Mouse (Mus musculus): ENCODE results near the gene Ak9. TPM values are rescaled to one million over a fixed set of nuclear protein-coding genes. Genes with fewer than 3 reads are reported as not detected.
"Not testable (repeated sequence)": the region's sequence is repeated elsewhere in the genome, so short reads cannot be mapped to it uniquely, and the experiment has no call there.

Ak9 gene
- polyA plus RNA-seq, 1 experiment: 0.06 TPM

- no peak overlapping the region for H3K27ac ChIP-seq (ENCODE audit: insufficient read depth, low read length)
- H3K4me3 ChIP-seq (ENCODE audit: insufficient read depth, low read length): no peak overlapping the region
- TF ChIP-seq CTCF (IDR thresholded peaks at IDR 0.05; ENCODE audit: extremely low read depth, insufficient read depth, low read length): no peak
- TF ChIP-seq POLR2A (IDR thresholded peaks at IDR 0.05; ENCODE audit: extremely low read depth, insufficient read depth, low read length): no peak
- no peaks in the 10 kb centered on the region for H3K4me1 ChIP-seq (ENCODE audit: control insufficient read depth, insufficient read depth, low read length)
These were observed 99.6 kb downstream of the Ak9 start for GRCm38 (mm10) chr10:41403364-41403763.

- no peak overlapping the region for H3K4me3 ChIP-seq (ENCODE audit: insufficient read depth, low read length)
- TF ChIP-seq POLR2A (IDR thresholded peaks at IDR 0.05; ENCODE audit: extremely low read depth, insufficient read depth, low read length): no peak
- peak; percentile 57 for TF ChIP-seq CTCF (IDR thresholded peaks at IDR 0.05; ENCODE audit: extremely low read depth, insufficient read depth, low read length)
- H3K27ac ChIP-seq (ENCODE audit: insufficient read depth, low read length): no peak overlapping the region
- H3K4me1 ChIP-seq (ENCODE audit: control insufficient read depth, insufficient read depth, low read length): no peaks in the 10 kb centered on the region
These were observed 100.3 kb downstream of the Ak9 start for GRCm38 (mm10) chr10:41403893-41404612.

GRCm38 (mm10) chr10:41410176-41410575, 106.4 kb downstream of the Ak9 start:
- not testable (repeated sequence) for H3K4me3 ChIP-seq (ENCODE audit: insufficient read depth, low read length); H3K27ac ChIP-seq (ENCODE audit: insufficient read depth, low read length); H3K4me1 ChIP-seq (ENCODE audit: control insufficient read depth, insufficient read depth, low read length)

GRCm38 (mm10) chr10:41410821-41411220, 107.0 kb downstream of the Ak9 start:
- not testable (repeated sequence) for H3K4me1 ChIP-seq (ENCODE audit: control insufficient read depth, insufficient read depth, low read length); H3K27ac ChIP-seq (ENCODE audit: insufficient read depth, low read length); H3K4me3 ChIP-seq (ENCODE audit: insufficient read depth, low read length)

- H3K4me1 ChIP-seq (ENCODE audit: control insufficient read depth, insufficient read depth, low read length): not testable (repeated sequence)
These were observed 109.7 kb downstream of the Ak9 start for GRCm38 (mm10) chr10:41413471-41413870.

GRCm38 (mm10) chr10:41415368-41415767, 111.6 kb downstream of the Ak9 start:
- H3K27ac ChIP-seq (ENCODE audit: insufficient read depth, low read length): not testable (repeated sequence)

More at GRCm38 (mm10) chr10:41413471-41413870, 109.7 kb downstream of the Ak9 start:
- not testable (repeated sequence) for H3K27ac ChIP-seq (ENCODE audit: insufficient read depth, low read length); H3K4me3 ChIP-seq (ENCODE audit: insufficient read depth, low read length)

GRCm38 (mm10) chr10:41420496-41421200, 116.9 kb downstream of the Ak9 start:
- Histone ChIP-seq H3K4me3 (ENCODE audit: insufficient read depth, low read length) (no peak overlapping the region), H3K27ac (ENCODE audit: insufficient read depth, low read length) (no peak overlapping the region), H3K4me1 (ENCODE audit: control insufficient read depth, insufficient read depth, low read length) (no peaks in the 10 kb centered on the region)
- TF ChIP-seq CTCF (IDR thresholded peaks at IDR 0.05; ENCODE audit: extremely low read depth, insufficient read depth, low read length) (no peak), POLR2A (IDR thresholded peaks at IDR 0.05; ENCODE audit: extremely low read depth, insufficient read depth, low read length) (no peak)

More at GRCm38 (mm10) chr10:41415368-41415767, 111.6 kb downstream of the Ak9 start:
- not testable (repeated sequence) for H3K4me3 ChIP-seq (ENCODE audit: insufficient read depth, low read length); H3K4me1 ChIP-seq (ENCODE audit: control insufficient read depth, insufficient read depth, low read length)

GRCm38 (mm10) chr10:41423681-41424080, 119.9 kb downstream of the Ak9 start:
- Histone ChIP-seq H3K4me1 (ENCODE audit: control insufficient read depth, insufficient read depth, low read length) (no peaks in the 10 kb centered on the region), H3K4me3 (ENCODE audit: insufficient read depth, low read length) (no peak overlapping the region), H3K27ac (ENCODE audit: insufficient read depth, low read length) (no peak overlapping the region)
- no peak for TF ChIP-seq CTCF (IDR thresholded peaks at IDR 0.05; ENCODE audit: extremely low read depth, insufficient read depth, low read length)
- no peak for TF ChIP-seq POLR2A (IDR thresholded peaks at IDR 0.05; ENCODE audit: extremely low read depth, insufficient read depth, low read length)

GRCm38 (mm10) chr10:41426368-41426767, 122.6 kb downstream of the Ak9 start:
- Histone ChIP-seq H3K4me1 (ENCODE audit: control insufficient read depth, insufficient read depth, low read length) (no peaks in the 10 kb centered on the region), H3K4me3 (ENCODE audit: insufficient read depth, low read length) (no peak overlapping the region), H3K27ac (ENCODE audit: insufficient read depth, low read length) (no peak overlapping the region)
- no peak for TF ChIP-seq POLR2A (IDR thresholded peaks at IDR 0.05; ENCODE audit: extremely low read depth, insufficient read depth, low read length)
- no peak for TF ChIP-seq CTCF (IDR thresholded peaks at IDR 0.05; ENCODE audit: extremely low read depth, insufficient read depth, low read length)

- Histone ChIP-seq H3K4me1 (ENCODE audit: control insufficient read depth, insufficient read depth, low read length) (no peaks in the 10 kb centered on the region), H3K27ac (ENCODE audit: insufficient read depth, low read length) (no peak overlapping the region), H3K4me3 (ENCODE audit: insufficient read depth, low read length) (no peak overlapping the region)
- TF ChIP-seq CTCF (IDR thresholded peaks at IDR 0.05; ENCODE audit: extremely low read depth, insufficient read depth, low read length): peak; percentile 38; the same call in 1 of the 2 replicates
- TF ChIP-seq POLR2A (IDR thresholded peaks at IDR 0.05; ENCODE audit: extremely low read depth, insufficient read depth, low read length): no peak
These were observed 130.8 kb downstream of the Ak9 start for GRCm38 (mm10) chr10:41434624-41435023.

Data from cortical plate, adult 2 months (tissue).